Mouse (Mus musculus): ENCODE measurements around the gene Nsd1. TPM values are rescaled to one million over a fixed set of nuclear protein-coding genes. Genes with fewer than 3 reads are reported as not detected.

Nsd1 gene
- 102 to 173 TPM (median 158 TPM) in 3 replicates for total RNA-seq (2017)

- ATAC-seq (replicated peaks; ENCODE audit: insufficient number of reproducible peaks, low FRiP score, low TSS enrichment, poor library complexity, severe bottlenecking): no peak
These were observed at the start of gene Nsd1 for GRCm38 (mm10) chr13:55209649-55210192. Nsd1 (plus strand) TSS chr13:55209782.

GRCm38 (mm10) chr13:55162365-55162764 is 47.2 kb upstream of the Nsd1 start:
- ATAC-seq (replicated peaks; ENCODE audit: insufficient number of reproducible peaks, low FRiP score, low TSS enrichment, poor library complexity, severe bottlenecking): no peak

GRCm38 (mm10) chr13:55163553-55163952 is 46.0 kb upstream of the Nsd1 start:
- ATAC-seq (replicated peaks; ENCODE audit: insufficient number of reproducible peaks, low FRiP score, low TSS enrichment, poor library complexity, severe bottlenecking): no peak

GRCm38 (mm10) chr13:55165831-55166339 is 43.7 kb upstream of the Nsd1 start:
- no peak for ATAC-seq (replicated peaks; ENCODE audit: insufficient number of reproducible peaks, low FRiP score, low TSS enrichment, poor library complexity, severe bottlenecking)

GRCm38 (mm10) chr13:55166806-55167725 is 42.5 kb upstream of the Nsd1 start:
- ATAC-seq (replicated peaks; ENCODE audit: insufficient number of reproducible peaks, low FRiP score, low TSS enrichment, poor library complexity, severe bottlenecking): no peak

GRCm38 (mm10) chr13:55167798-55168197 is 41.8 kb upstream of the Nsd1 start:
- ATAC-seq (replicated peaks; ENCODE audit: insufficient number of reproducible peaks, low FRiP score, low TSS enrichment, poor library complexity, severe bottlenecking): no peak

GRCm38 (mm10) chr13:55168255-55168654 is 41.3 kb upstream of the Nsd1 start:
- no peak for ATAC-seq (replicated peaks; ENCODE audit: insufficient number of reproducible peaks, low FRiP score, low TSS enrichment, poor library complexity, severe bottlenecking)

GRCm38 (mm10) chr13:55168958-55169369 is 40.6 kb upstream of the Nsd1 start:
- no peak for ATAC-seq (replicated peaks; ENCODE audit: insufficient number of reproducible peaks, low FRiP score, low TSS enrichment, poor library complexity, severe bottlenecking)

GRCm38 (mm10) chr13:55171517-55172335 is 37.9 kb upstream of the Nsd1 start:
- 0 out of 2 replicates have a peak, but pooled peaks have one; percentile 4 for ATAC-seq (replicated peaks; ENCODE audit: insufficient number of reproducible peaks, low FRiP score, low TSS enrichment, poor library complexity, severe bottlenecking)

- no peak for ATAC-seq (replicated peaks; ENCODE audit: insufficient number of reproducible peaks, low FRiP score, low TSS enrichment, poor library complexity, severe bottlenecking)
These were observed 37.2 kb upstream of the Nsd1 start for GRCm38 (mm10) chr13:55172336-55172770.

- ATAC-seq (replicated peaks; ENCODE audit: insufficient number of reproducible peaks, low FRiP score, low TSS enrichment, poor library complexity, severe bottlenecking): no peak
These were observed 35.2 kb upstream of the Nsd1 start for GRCm38 (mm10) chr13:55174347-55174746.

GRCm38 (mm10) chr13:55176265-55176664 is 33.3 kb upstream of the Nsd1 start:
- ATAC-seq (replicated peaks; ENCODE audit: insufficient number of reproducible peaks, low FRiP score, low TSS enrichment, poor library complexity, severe bottlenecking): no peak

- ATAC-seq (replicated peaks; ENCODE audit: insufficient number of reproducible peaks, low FRiP score, low TSS enrichment, poor library complexity, severe bottlenecking): no peak
These were observed 31.6 kb upstream of the Nsd1 start for GRCm38 (mm10) chr13:55177903-55178496.

GRCm38 (mm10) chr13:55178556-55178955 is 31.0 kb upstream of the Nsd1 start:
- peak; percentile 60; the same call in 1 of the 2 replicates for ATAC-seq (replicated peaks; ENCODE audit: insufficient number of reproducible peaks, low FRiP score, low TSS enrichment, poor library complexity, severe bottlenecking)

- no peak for ATAC-seq (replicated peaks; ENCODE audit: insufficient number of reproducible peaks, low FRiP score, low TSS enrichment, poor library complexity, severe bottlenecking)
These were observed 30.0 kb upstream of the Nsd1 start for GRCm38 (mm10) chr13:55179591-55179990.

GRCm38 (mm10) chr13:55181786-55182172 is 27.8 kb upstream of the Nsd1 start:
- no peak for ATAC-seq (replicated peaks; ENCODE audit: insufficient number of reproducible peaks, low FRiP score, low TSS enrichment, poor library complexity, severe bottlenecking)

GRCm38 (mm10) chr13:55182173-55182894 is 27.2 kb upstream of the Nsd1 start:
- ATAC-seq (replicated peaks; ENCODE audit: insufficient number of reproducible peaks, low FRiP score, low TSS enrichment, poor library complexity, severe bottlenecking): peak; percentile 80

- no peak for ATAC-seq (replicated peaks; ENCODE audit: insufficient number of reproducible peaks, low FRiP score, low TSS enrichment, poor library complexity, severe bottlenecking)
These were observed 26.2 kb upstream of the Nsd1 start for GRCm38 (mm10) chr13:55183382-55183781.

Measured in monocyte, adult 5-6 weeks (primary cell).